In the genomic region with DNA sequence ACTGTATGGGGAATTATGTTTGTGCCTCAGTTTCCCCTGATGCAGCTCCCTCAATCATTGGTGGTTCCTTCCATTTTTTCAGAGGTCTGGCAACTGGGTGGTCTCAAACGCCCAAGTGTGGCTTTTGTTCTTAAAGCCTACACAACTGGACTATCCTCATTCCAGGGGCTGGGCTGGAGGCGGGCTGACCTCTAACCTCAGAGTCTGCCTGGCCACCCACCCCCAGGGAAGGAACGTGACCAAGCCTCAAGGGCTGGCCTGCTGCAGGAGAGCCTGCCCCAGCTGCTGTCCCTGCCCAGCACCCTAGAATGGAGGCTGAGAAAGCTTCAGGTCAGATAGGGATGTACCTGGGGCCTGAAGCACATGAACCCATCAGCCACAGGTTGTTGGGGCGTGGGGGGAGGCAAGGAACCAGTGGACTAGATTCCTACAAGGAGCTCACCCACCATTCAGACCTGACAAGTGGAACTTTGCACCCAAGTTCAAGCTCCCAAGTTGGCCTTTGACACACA, we compare ENCODE assay signal across 23 mouse cellular contexts. TPM values are rescaled to one million over a fixed set of nuclear protein-coding genes. Genes with fewer than 3 reads are reported as not detected.
DNase-seq lines count a peak whose midpoint lies in the region; ATAC-seq lines count a peak whose summit lies in the region.
"Had no signal": no experiment of that assay in that cellular context is flagged by ENCODE, and none has a peak within 500 bp of the region (broad histone marks: within the 10 kb centered on the region; RNA-seq: fewer than 3 reads in every experiment).

No protein-coding gene starts in this region.

- no peak overlapping the region for H3K4me3 ChIP-seq in hindbrain, embryonic 10.5 days
- H3K4me3 ChIP-seq in hindbrain, embryonic 11.5 days (ENCODE audit: low read depth, low read length): no peak overlapping the region
- no peak overlapping the region for H3K4me3 ChIP-seq in liver, embryonic 12.5 days
- H3K4me3 ChIP-seq in liver, embryonic 11.5 days (ENCODE audit: low read depth, low read length): no peak overlapping the region
- H3K4me3 ChIP-seq: gastrocnemius, adult 2 months; heart, embryonic 12.5 days had no signal

- peaks cover 48% of the 10 kb centered on the region for H3K27me3 ChIP-seq in hindbrain, embryonic 10.5 days (ENCODE audit: insufficient read depth, poor library complexity, severe bottlenecking)
- H3K27me3 ChIP-seq in hindbrain, embryonic 11.5 days (ENCODE audit: control insufficient read depth, insufficient read depth, low read length): no peaks in the 10 kb centered on the region
- H3K27me3 ChIP-seq in liver, embryonic 12.5 days (replicated peaks): no peaks in the 10 kb centered on the region
- H3K27me3 ChIP-seq in liver, embryonic 11.5 days (replicated peaks; ENCODE audit: control insufficient read depth, insufficient read depth, low read length): no peaks in the 10 kb centered on the region
- H3K27me3 ChIP-seq: heart, embryonic 12.5 days had no signal

- no peak overlapping the region for H3K9ac ChIP-seq in hindbrain, embryonic 11.5 days (ENCODE audit: low read depth, low read length)
- peak overlapping the region; percentile 1; the same call in 1 of the 2 replicates for H3K9ac ChIP-seq in liver, embryonic 12.5 days
- no peak overlapping the region for H3K9ac ChIP-seq in liver, embryonic 11.5 days (ENCODE audit: low read depth, low read length)
- H3K9ac ChIP-seq: heart, embryonic 12.5 days had no signal

- WGBS in hindbrain, embryonic 10.5 days: 20% methylated on average over 4 of the region's 4 CpGs
- 19% methylated on average over 4 of the region's 4 CpGs for WGBS in hindbrain, embryonic 11.5 days
- 33% methylated on average over 4 of the region's 4 CpGs for WGBS in liver, embryonic 12.5 days (ENCODE audit: insufficient replicate concordance)
- 40% methylated on average over 4 of the region's 4 CpGs for WGBS in liver, embryonic 11.5 days

- no peak for ATAC-seq in hindbrain, embryonic 11.5 days (ENCODE audit: low FRiP score)
- no peak for ATAC-seq in liver, embryonic 12.5 days
- ATAC-seq in liver, embryonic 11.5 days (replicated peaks; ENCODE audit: low FRiP score): no peak
- ATAC-seq: forebrain, embryonic 14.5 days had no signal

- no peaks in the 10 kb centered on the region for H3K9me3 ChIP-seq in hindbrain, embryonic 10.5 days
- H3K9me3 ChIP-seq in hindbrain, embryonic 11.5 days (ENCODE audit: control insufficient read depth, low read length): no peaks in the 10 kb centered on the region
- no peaks in the 10 kb centered on the region for H3K9me3 ChIP-seq in liver, embryonic 12.5 days (replicated peaks)
- H3K9me3 ChIP-seq in liver, embryonic 11.5 days (ENCODE audit: control insufficient read depth, low read length): no peaks in the 10 kb centered on the region
- H3K9me3 ChIP-seq: heart, embryonic 12.5 days had no signal

- H3K36me3 ChIP-seq in hindbrain, embryonic 10.5 days: peaks cover 26% of the 10 kb centered on the region
- H3K36me3 ChIP-seq in hindbrain, embryonic 11.5 days (ENCODE audit: control insufficient read depth, insufficient read depth, low read length): 0 out of 2 replicates have a peak, but pooled peaks cover 4% of the 10 kb centered on the region
- H3K36me3 ChIP-seq in liver, embryonic 12.5 days: peaks cover 19% of the 10 kb centered on the region
- H3K36me3 ChIP-seq in liver, embryonic 11.5 days (ENCODE audit: control insufficient read depth, insufficient read depth, low read length): peaks cover 6% of the 10 kb centered on the region; the same call in 1 of the 2 replicates

- H3K4me2 ChIP-seq in hindbrain, embryonic 11.5 days (replicated peaks; ENCODE audit: low read depth, low read length): no peak overlapping the region
- no peak overlapping the region for H3K4me2 ChIP-seq in liver, embryonic 12.5 days
- H3K4me2 ChIP-seq in liver, embryonic 11.5 days: no peak overlapping the region
- H3K4me2 ChIP-seq: heart, embryonic 12.5 days; midbrain, embryonic 11.5 days had no signal

- H3K4me1 ChIP-seq in hindbrain, embryonic 10.5 days (replicated peaks): peaks cover 43% of the 10 kb centered on the region
- H3K4me1 ChIP-seq in hindbrain, embryonic 11.5 days (replicated peaks; ENCODE audit: control insufficient read depth, insufficient read depth, low read length): peaks cover 6% of the 10 kb centered on the region; the same call in 1 of the 2 replicates
- peaks cover 37% of the 10 kb centered on the region for H3K4me1 ChIP-seq in liver, embryonic 12.5 days
- peaks cover 13% of the 10 kb centered on the region for H3K4me1 ChIP-seq in liver, embryonic 11.5 days (replicated peaks; ENCODE audit: control insufficient read depth, insufficient read depth, low read length)

- H3K27ac ChIP-seq in hindbrain, embryonic 10.5 days: peak overlapping the region; percentile 66; the same call in 1 of the 2 replicates
- no peak overlapping the region for H3K27ac ChIP-seq in hindbrain, embryonic 11.5 days (ENCODE audit: low read depth, low read length)
- H3K27ac ChIP-seq in liver, embryonic 12.5 days: no peak overlapping the region
- no peak overlapping the region for H3K27ac ChIP-seq in liver, embryonic 11.5 days (ENCODE audit: low read depth, low read length)
- H3K27ac ChIP-seq: gastrocnemius, adult 2 months had no signal

- no peak for DNase-seq in hindbrain, embryonic 10.5 days (ENCODE audit: low spot score)
- no peak for DNase-seq in hindbrain, embryonic 11.5 days (ENCODE audit: low spot score)
- DNase-seq in liver, embryonic 11.5 days (ENCODE audit: low spot score): no peak
- peak; percentile 64 for DNase-seq in embryo, embryonic 9.5 days (ENCODE audit: extremely low spot score)
- DNase-seq in yolk sac, embryonic 10.5 days (ENCODE audit: low spot score): peak; percentile 79
- no peak for DNase-seq in layer of hippocampus, adult 8-10 months (ENCODE audit: low spot score in 2 of 2)
- DNase-seq: adrenal gland, postnatal 10 days; cerebellum, adult 18-20 months; cerebellum, postnatal 25 days; gastrocnemius, adult 2 months; heart, postnatal 14 days; kidney, adult 9 months; kidney, postnatal 36 days; lung, postnatal 10 days; thymus, adult 18-20 months; thymus, postnatal 36 days had no signal

RNA-seq across cellular contexts. Expression of a gene that starts 3.3 kb away (rescaled TPM):
- polyA plus RNA-seq in hindbrain, embryonic 10.5 days (2016; fragmentation: Nextera tagmentation; extraction: Ambion mirVana): 128 and 140 TPM in 2 replicates
- polyA plus RNA-seq in hindbrain, embryonic 11.5 days (2014; fragmentation: Nextera tagmentation; extraction: Ambion mirVana): 94.7 and 102 TPM in 2 replicates
- 99.9 and 114 TPM in 2 replicates for polyA plus RNA-seq in liver, embryonic 12.5 days (2016; fragmentation: Nextera tagmentation; extraction: Ambion mirVana)
- polyA plus RNA-seq in liver, embryonic 11.5 days (2014; fragmentation: Nextera tagmentation; extraction: Ambion mirVana): 164 and 171 TPM in 2 replicates
- 10 to 100 TPM; 42.9 to 50.8 (median 48.6) TPM for total RNA-seq in layer of hippocampus, adult 8-10 months (2022)

RNA-seq across cellular contexts. Expression of a gene that starts 13.8 kb away (rescaled TPM):
- polyA plus RNA-seq in hindbrain, embryonic 10.5 days (2016; fragmentation: Nextera tagmentation; extraction: Ambion mirVana): 0.35 TPM in 2 replicates
- polyA plus RNA-seq in hindbrain, embryonic 11.5 days (2014; fragmentation: Nextera tagmentation; extraction: Ambion mirVana): 0.29 and 0.49 TPM in 2 replicates
- polyA plus RNA-seq in liver, embryonic 12.5 days (2016; fragmentation: Nextera tagmentation; extraction: Ambion mirVana): 0.14 TPM in 2 replicates
- polyA plus RNA-seq in liver, embryonic 11.5 days (2014; fragmentation: Nextera tagmentation; extraction: Ambion mirVana): 0.10 and 0.14 TPM in 2 replicates
- under 1 TPM in 2 of 4 experiments, not detected in 2; 0.19 to 0.20 TPM for total RNA-seq in layer of hippocampus, adult 8-10 months (2022)
- total RNA-seq: monocyte, adult 5-6 weeks; neutrophil, adult 5-6 weeks had no signal
- polyA plus RNA-seq: small intestine, adult 2 months had no signal

RNA-seq across cellular contexts. Expression of a gene that starts 27.4 kb away (rescaled TPM):
- polyA plus RNA-seq in hindbrain, embryonic 10.5 days (2016; fragmentation: Nextera tagmentation; extraction: Ambion mirVana): 11.8 and 13.1 TPM in 2 replicates
- 14.6 and 16.1 TPM in 2 replicates for polyA plus RNA-seq in hindbrain, embryonic 11.5 days (2014; fragmentation: Nextera tagmentation; extraction: Ambion mirVana)
- 17.2 and 17.5 TPM in 2 replicates for polyA plus RNA-seq in liver, embryonic 12.5 days (2016; fragmentation: Nextera tagmentation; extraction: Ambion mirVana)
- 14.9 and 20.2 TPM in 2 replicates for polyA plus RNA-seq in liver, embryonic 11.5 days (2014; fragmentation: Nextera tagmentation; extraction: Ambion mirVana)
- 100 to 1,000 TPM; 111 to 119 (median 116) TPM for total RNA-seq in layer of hippocampus, adult 8-10 months (2022)

RNA-seq across cellular contexts. Expression of a gene that starts 29.9 kb away (rescaled TPM):
- polyA plus RNA-seq in hindbrain, embryonic 10.5 days (2016; fragmentation: Nextera tagmentation; extraction: Ambion mirVana): 11.1 and 15.0 TPM in 2 replicates
- 4.9 and 9.0 TPM in 2 replicates for polyA plus RNA-seq in hindbrain, embryonic 11.5 days (2014; fragmentation: Nextera tagmentation; extraction: Ambion mirVana)
- 5.6 and 6.4 TPM in 2 replicates for polyA plus RNA-seq in liver, embryonic 12.5 days (2016; fragmentation: Nextera tagmentation; extraction: Ambion mirVana)
- polyA plus RNA-seq in liver, embryonic 11.5 days (2014; fragmentation: Nextera tagmentation; extraction: Ambion mirVana): 10.8 and 12.4 TPM in 2 replicates
- 10 to 100 TPM in 1 of 4 experiments, 1 to 10 TPM in 3; 6.6 to 11.8 (median 7.5) TPM for total RNA-seq in layer of hippocampus, adult 8-10 months (2022)

RNA-seq across cellular contexts. Expression of a gene that starts 31.7 kb away (rescaled TPM):
- 201 and 223 TPM in 2 replicates for polyA plus RNA-seq in hindbrain, embryonic 10.5 days (2016; fragmentation: Nextera tagmentation; extraction: Ambion mirVana)
- polyA plus RNA-seq in hindbrain, embryonic 11.5 days (2014; fragmentation: Nextera tagmentation; extraction: Ambion mirVana): 180 and 221 TPM in 2 replicates
- polyA plus RNA-seq in liver, embryonic 12.5 days (2016; fragmentation: Nextera tagmentation; extraction: Ambion mirVana): 68.2 and 75.4 TPM in 2 replicates
- polyA plus RNA-seq in liver, embryonic 11.5 days (2014; fragmentation: Nextera tagmentation; extraction: Ambion mirVana): 115 and 124 TPM in 2 replicates
- 1 to 10 TPM; 5.3 to 9.8 (median 6.6) TPM for total RNA-seq in layer of hippocampus, adult 8-10 months (2022)

Comparison
In these comparisons a context has a peak if more than half of its experiments do, and no peak if none do; other contexts are left out.
1. DNase-seq: peak in embryo, embryonic 9.5 days (single experiment) and yolk sac, embryonic 10.5 days (single experiment); none in hindbrain, embryonic 10.5 days (single experiment), hindbrain, embryonic 11.5 days (single experiment), liver, embryonic 11.5 days (single experiment) and layer of hippocampus, adult 8-10 months (0 of 2).